Mouse (Mus musculus) heart, embryonic 16.5 days (tissue): ENCODE data around the gene Snx30. TPM values are rescaled to one million over a fixed set of nuclear protein-coding genes. Genes with fewer than 3 reads are reported as not detected.
"Not testable (repeated sequence)": the region's sequence is repeated elsewhere in the genome, so short reads cannot be mapped to it uniquely, and the experiment has no call there.

Source experiments
- ATAC-seq: fragments of 200-750 bp; cut with Nextera tagmentation; replicated peaks from 2 replicates; pipeline ENCODE4 v1.8.0; 2017; ENCODE audit warnings: moderate number of reproducible peaks; ENCODE audit not compliant: insufficient read depth, low FRiP score; ENCODE audit errors: extremely low read depth
- H3K27ac ChIP-seq: fragments of 300-500 bp; sonication (generic); 2 replicates; pipeline ENCODE4 v1.5.1; 2014; ENCODE audit warnings: mild to moderate bottlenecking, low read length, control low read depth, moderate library complexity
- H3K27me3 ChIP-seq: fragments of 300-500 bp; sonication (generic); 2 replicates; pipeline ENCODE4 v1.6.1; 2014; ENCODE audit warnings: low read length, mixed read lengths; ENCODE audit not compliant: control insufficient read depth, insufficient read depth
- H3K36me3 ChIP-seq: fragments of 300-500 bp; sonication (generic); 2 replicates; pipeline ENCODE4 v1.6.1; 2014; ENCODE audit not compliant: control insufficient read depth, insufficient read depth
- H3K4me1 ChIP-seq: fragments of 300-500 bp; sonication (generic); 2 replicates; pipeline ENCODE4 v1.6.1; 2014; ENCODE audit warnings: low read length, mixed read lengths; ENCODE audit not compliant: control insufficient read depth, insufficient read depth
- H3K4me2 ChIP-seq: fragments of 300-500 bp; sonication (generic); 2 replicates; pipeline ENCODE4 v1.6.1; 2014; ENCODE audit warnings: low read depth, mild to moderate bottlenecking, control low read depth, low read length
- H3K4me3 ChIP-seq: fragments of 300-500 bp; sonication (generic); 2 replicates; pipeline ENCODE4 v1.5.1; 2014; ENCODE audit warnings: mild to moderate bottlenecking, control low read depth, low read length
- H3K9ac ChIP-seq: fragments of 300-500 bp; sonication (generic); 2 replicates; pipeline ENCODE4 v1.6.1; 2014; ENCODE audit warnings: low read length, control low read depth
- H3K9me3 ChIP-seq: fragments of 300-500 bp; sonication (generic); replicated peaks from 2 replicates; pipeline ENCODE4 v1.6.1; 2016; ENCODE audit warnings: low read length; ENCODE audit not compliant: control insufficient read depth
- WGBS: fragments of 180-500 bp; shearing (Covaris S2); extraction: QIAGEN DNeasy Blood & Tissue Kit; methylation state at CpG from one replicate; pipeline ENCODE4 v1.1.7; 2014; 5-methylcytosine and 5-hydroxymethylcytosine counted together
- polyA plus RNA-seq: library from polyadenylated mRNA; unstranded; fragments of >200 nt; fragmentation: Nextera tagmentation; extraction: Ambion mirVana; gene quantifications from 2 replicates; pipeline ENCODE4 v1.2.1, GENCODE M21; 2015

Gene Snx30
- polyA plus RNA-seq, 1 experiment from 2014 or later: 8.0 TPM

DNA sequence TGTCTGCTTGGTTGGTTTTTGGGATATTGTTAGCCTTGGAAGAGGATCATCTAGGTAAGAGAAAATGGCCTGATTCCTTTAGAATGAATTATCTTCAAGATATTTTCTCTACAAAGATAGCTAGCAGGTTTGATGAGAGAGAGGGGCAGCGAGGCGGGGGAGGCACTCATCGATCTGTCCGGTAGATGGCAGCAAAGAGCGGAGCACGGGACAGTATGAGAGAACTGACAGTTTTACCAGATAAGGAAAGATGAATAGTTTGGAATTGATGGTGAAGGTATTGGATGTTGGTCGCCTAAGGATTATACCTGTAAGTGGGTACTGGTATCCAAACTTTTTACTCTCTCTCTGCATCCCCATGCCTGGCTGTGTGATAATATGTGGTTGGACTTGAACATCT lies 19.0 kb upstream of the Snx30 start:
- H3K4me1 ChIP-seq: peaks cover 6% of the 10 kb centered on the region
- no peaks in the 10 kb centered on the region for H3K27me3 ChIP-seq
- no peak for ATAC-seq
- no peak overlapping the region for H3K4me2 ChIP-seq
- no peak overlapping the region for H3K9ac ChIP-seq
- 3% methylated on average over 7 of the region's 7 CpGs for WGBS
- H3K4me3 ChIP-seq: no peak overlapping the region
- H3K27ac ChIP-seq: no peak overlapping the region
- H3K9me3 ChIP-seq: no peaks in the 10 kb centered on the region
- H3K36me3 ChIP-seq: no peaks in the 10 kb centered on the region

- no peaks in the 10 kb centered on the region for H3K36me3 ChIP-seq
- H3K4me2 ChIP-seq: no peak overlapping the region
- no peak for ATAC-seq
- peaks cover 5% of the 10 kb centered on the region for H3K4me1 ChIP-seq
- H3K9me3 ChIP-seq: no peaks in the 10 kb centered on the region
- H3K27me3 ChIP-seq: no peaks in the 10 kb centered on the region
- 61% methylated on average over 6 of the region's 6 CpGs for WGBS
- H3K9ac ChIP-seq: no peak overlapping the region
- H3K27ac ChIP-seq: no peak overlapping the region
- no peak overlapping the region for H3K4me3 ChIP-seq
Measured at GRCm38 (mm10) chr4:59787126-59787525, 18.5 kb upstream of the Snx30 start.

- Histone ChIP-seq H3K36me3 (no peaks in the 10 kb centered on the region), H3K4me3 (no peak overlapping the region), H3K27ac (no peak overlapping the region), H3K4me2 (no peak overlapping the region), H3K9me3 (no peaks in the 10 kb centered on the region), H3K4me1 (no peaks in the 10 kb centered on the region; the same call in 1 of the 2 replicates), H3K27me3 (no peaks in the 10 kb centered on the region), H3K9ac (no peak overlapping the region)
- ATAC-seq: no peak
Measured at GRCm38 (mm10) chr4:59789015-59789414, 16.6 kb upstream of the Snx30 start.

GRCm38 (mm10) chr4:59793626-59794025 lies 12.0 kb upstream of the Snx30 start:
- H3K9ac ChIP-seq, H3K4me2 ChIP-seq, ATAC-seq, H3K4me1 ChIP-seq, H3K36me3 ChIP-seq, H3K9me3 ChIP-seq, H3K27me3 ChIP-seq, H3K27ac ChIP-seq, H3K4me3 ChIP-seq: not testable (repeated sequence)
- 87% methylated on average over 2 of the region's 2 CpGs for WGBS

DNA sequence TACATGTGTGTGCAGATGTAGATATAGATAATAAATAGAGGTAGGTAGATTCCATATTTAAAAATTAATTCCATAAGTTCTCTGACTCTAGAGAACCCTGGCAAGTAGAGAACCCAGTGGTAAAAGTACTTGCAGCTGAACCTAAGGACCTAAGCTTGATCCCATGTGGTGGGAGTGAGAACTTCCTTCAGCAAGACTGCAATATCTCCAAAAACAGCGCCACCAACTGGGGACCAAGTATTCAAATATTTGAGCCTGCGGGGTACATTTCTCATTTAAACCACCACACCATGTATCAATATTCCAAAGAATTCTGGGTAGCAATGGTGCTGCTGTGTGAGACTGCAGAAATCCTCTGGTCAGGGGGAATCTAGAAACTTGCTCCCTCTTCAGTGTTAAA lies 11.5 kb upstream of the Snx30 start:
- 72% methylated on average over 2 of the region's 2 CpGs for WGBS
- Histone ChIP-seq H3K27ac (no peak overlapping the region), H3K9ac (no peak overlapping the region), H3K4me3 (no peak overlapping the region), H3K27me3 (no peaks in the 10 kb centered on the region), H3K9me3 (no peaks in the 10 kb centered on the region), H3K4me2 (no peak overlapping the region), H3K36me3 (no peaks in the 10 kb centered on the region), H3K4me1 (no peaks in the 10 kb centered on the region)
- no peak for ATAC-seq

- Histone ChIP-seq H3K9me3 (no peaks in the 10 kb centered on the region), H3K36me3 (no peaks in the 10 kb centered on the region), H3K4me3 (no peak overlapping the region), H3K4me1 (no peaks in the 10 kb centered on the region), H3K27ac (no peak overlapping the region), H3K4me2 (no peak overlapping the region), H3K9ac (no peak overlapping the region), H3K27me3 (no peaks in the 10 kb centered on the region)
- ATAC-seq: no peak
- 78% methylated on average over 2 of the region's 2 CpGs for WGBS
Measured at GRCm38 (mm10) chr4:59795788-59796455, 9.7 kb upstream of the Snx30 start.

DNA sequence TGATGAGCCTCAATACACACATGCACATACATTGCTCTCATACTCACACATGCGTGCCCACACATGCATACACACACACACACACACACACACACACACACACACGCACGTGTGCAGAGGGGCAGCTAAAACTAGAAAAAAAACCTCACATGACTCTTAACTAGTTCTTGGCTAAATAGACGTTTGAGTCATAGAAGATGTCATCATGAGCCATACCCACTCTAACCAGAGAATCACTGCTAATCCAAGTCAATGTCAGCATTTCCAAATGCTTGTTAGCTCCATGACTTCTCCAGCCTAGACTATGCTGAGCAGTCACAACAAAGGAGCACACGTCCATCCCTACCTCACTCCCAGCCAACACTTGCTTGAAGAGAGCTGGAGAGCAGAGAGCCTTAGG lies 5.5 kb upstream of the Snx30 start:
- Histone ChIP-seq H3K4me1 (peaks cover 4% of the 10 kb centered on the region), H3K9me3 (no peaks in the 10 kb centered on the region), H3K27me3 (no peaks in the 10 kb centered on the region), H3K9ac (no peak overlapping the region), H3K4me2 (no peak overlapping the region), H3K36me3 (no peaks in the 10 kb centered on the region), H3K27ac (no peak overlapping the region), H3K4me3 (no peak overlapping the region)
- ATAC-seq: no peak
- 81% methylated on average over 5 of the region's 5 CpGs for WGBS

DNA sequence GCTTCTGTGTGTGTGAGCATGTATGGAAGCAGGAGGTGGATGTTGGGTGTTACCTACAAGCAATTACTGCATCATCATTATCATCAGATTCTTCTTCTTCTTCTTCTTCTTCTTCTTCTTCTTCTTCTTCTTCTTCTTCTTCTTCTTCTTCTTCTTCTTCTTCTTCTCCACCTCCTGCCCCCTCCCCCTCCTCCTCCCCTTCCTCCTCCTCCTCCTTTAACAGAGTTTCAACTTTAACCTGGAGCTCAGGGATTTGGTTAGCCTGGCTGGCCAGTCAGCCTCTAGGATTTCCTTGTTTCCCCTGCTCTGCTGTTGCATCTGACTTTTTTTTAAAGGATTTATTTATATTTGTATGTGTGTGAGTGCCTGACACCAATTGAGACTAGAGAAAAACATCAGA lies 4.2 kb upstream of the Snx30 start, which contains the start of gene Inip:
TSS of gene Inip (minus strand) at position 101 of the 400 bp plus-strand sequence.
- Histone ChIP-seq H3K27ac (no peak within 1 kb of the TSS), H3K9me3 (no peaks in the 10 kb centered on the region), H3K4me1 (peaks cover 5% of the 10 kb centered on the region), H3K9ac (no peak within 1 kb of the TSS), H3K36me3 (no peaks in the 10 kb centered on the region), H3K27me3 (no peaks in the 10 kb centered on the region), H3K4me2 (no peak within 1 kb of the TSS), H3K4me3 (no peak within 1 kb of the TSS)
- ATAC-seq: no peak

GRCm38 (mm10) chr4:59802107-59802506 lies 3.5 kb upstream of the Snx30 start:
- 78% methylated on average over 6 of the region's 6 CpGs for WGBS
- Histone ChIP-seq H3K27ac (no peak overlapping the region), H3K9me3 (no peaks in the 10 kb centered on the region), H3K4me3 (no peak overlapping the region), H3K36me3 (no peaks in the 10 kb centered on the region), H3K27me3 (no peaks in the 10 kb centered on the region), H3K4me1 (peaks cover 11% of the 10 kb centered on the region), H3K4me2 (no peak overlapping the region), H3K9ac (no peak overlapping the region)
- no peak for ATAC-seq
